12 mouse cellular contexts compared by ENCODE assay signal in the genomic region with DNA sequence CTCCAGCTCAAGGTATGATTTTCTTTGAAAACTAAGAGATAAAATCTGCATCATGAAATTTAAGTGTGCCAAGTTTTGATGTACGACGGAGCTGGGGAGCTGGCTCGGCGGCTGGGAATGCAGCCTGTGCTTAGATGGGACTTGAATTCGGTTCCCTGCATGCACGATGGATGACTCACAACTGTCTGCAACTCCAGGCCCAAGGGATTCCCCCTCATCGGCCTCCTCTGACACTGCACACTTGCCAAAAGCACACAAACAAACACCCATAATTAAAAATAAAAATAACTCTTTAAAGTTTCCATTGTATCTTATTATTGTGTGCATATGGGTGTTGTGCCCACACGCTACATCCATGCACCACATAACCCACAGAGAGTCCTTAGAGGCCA. TPM values are rescaled to one million over a fixed set of nuclear protein-coding genes. Genes with fewer than 3 reads are reported as not detected.
A peak's percentile ranks its signal among the peaks of the same experiment; 100 is the strongest.
DNase-seq lines count a peak whose midpoint lies in the region; ATAC-seq and TF ChIP-seq lines count a peak whose summit lies in the region.
"Had no signal": no experiment of that assay in that cellular context is flagged by ENCODE, and none has a peak within 500 bp of the region (broad histone marks: within the 10 kb centered on the region; RNA-seq: fewer than 3 reads in every experiment).

No protein-coding gene starts in this region.

- peaks cover 12% of the 10 kb centered on the region for H3K36me3 ChIP-seq in C2C12 (ENCODE audit: control insufficient read depth, insufficient read depth)
- peaks cover 16% of the 10 kb centered on the region for H3K36me3 ChIP-seq in heart, embryonic 14.5 days (ENCODE audit: control insufficient read depth, insufficient read depth, low read length)
- H3K36me3 ChIP-seq: midbrain, embryonic 15.5 days had no signal

- no peak for TF ChIP-seq CTCF in C2C12 (IDR thresholded peaks at IDR 0.05; ENCODE audit: control insufficient read depth, insufficient read depth, insufficient read length)

- no peak overlapping the region for H3K4me2 ChIP-seq in heart, embryonic 14.5 days (ENCODE audit: low read length)
- H3K4me2 ChIP-seq: midbrain, embryonic 15.5 days had no signal

- H3K79me3 ChIP-seq in C2C12 (ENCODE audit: low read depth), result peaks cover 47% of the 10 kb centered on the region

- H3K4me1 ChIP-seq in heart, embryonic 14.5 days (ENCODE audit: control insufficient read depth in 2 of 2, insufficient read depth in 2 of 2, low read length in 2 of 2), result peaks cover 57 to 86% of the 10 kb centered on the region in 2 experiments

- H3ac ChIP-seq in C2C12 (ENCODE audit: control insufficient read depth, insufficient read length, low read depth), result no peak overlapping the region

- DNase-seq in frontal cortex, adult 2 months (ENCODE audit: extremely low spot score in 1 of 2, low spot score in 1 of 2), result no peak
- DNase-seq in adrenal gland, postnatal 36 days, result peak; percentile 70 to 73
- no peak for DNase-seq in layer of hippocampus, postnatal 36 days
- no peak for DNase-seq in left cerebral cortex, postnatal 14 days (ENCODE audit: low spot score in 2 of 2)
- DNase-seq: kidney, adult 9 months; lung, adult 18-20 months had no signal

- 23% methylated on average over 8 of the region's 8 CpGs for WGBS in heart, embryonic 14.5 days

- no peak overlapping the region for H3K4me3 ChIP-seq in C2C12 (ENCODE audit: insufficient read depth, poor library complexity, severe bottlenecking)
- H3K4me3 ChIP-seq in heart, embryonic 14.5 days (ENCODE audit: control insufficient read depth in 1 of 2, insufficient read depth in 1 of 2, low read depth in 1 of 2, low read length in 2 of 2), result no peak overlapping the region
- H3K4me3 ChIP-seq: midbrain, embryonic 15.5 days had no signal

- no peaks in the 10 kb centered on the region for H3K9me3 ChIP-seq in heart, embryonic 14.5 days (ENCODE audit: control insufficient read depth, low read length)
- H3K9me3 ChIP-seq: midbrain, embryonic 15.5 days had no signal

- 0 out of 2 replicates have a peak, but pooled peaks have one; percentile 20 for ATAC-seq in frontal cortex, adult (ENCODE audit: low TSS enrichment)
- no peak for ATAC-seq in heart, embryonic 14.5 days (ENCODE audit: insufficient number of reproducible peaks, insufficient read depth, low FRiP score, low read depth)
- no peak for ATAC-seq in monocyte, adult 5-6 weeks (replicated peaks; ENCODE audit: insufficient number of reproducible peaks, low FRiP score, low TSS enrichment, poor library complexity, severe bottlenecking)
- ATAC-seq: midbrain, embryonic 15.5 days had no signal

- H3K9ac ChIP-seq in heart, embryonic 14.5 days (ENCODE audit: low read length), result no peak overlapping the region
- H3K9ac ChIP-seq: midbrain, embryonic 15.5 days had no signal

- H3K27me3 ChIP-seq in C2C12 (ENCODE audit: control insufficient read depth, insufficient read depth, insufficient read length), result no peaks in the 10 kb centered on the region
- H3K27me3 ChIP-seq in heart, embryonic 14.5 days (ENCODE audit: control insufficient read depth, insufficient read depth, low read length), result no peaks in the 10 kb centered on the region
- H3K27me3 ChIP-seq: midbrain, embryonic 15.5 days had no signal

- intact Hi-C loops in left cerebral cortex, postnatal 14 days (cut with DNase I), result no loop called here

- peak overlapping the region; percentile 0 to 33; a peak in 3 of 4 replicates for H3K27ac ChIP-seq in heart, embryonic 14.5 days (replicated peaks in 1 of 2; ENCODE audit: control insufficient read depth in 1 of 2, insufficient read depth in 1 of 2, low read depth in 2 of 2, low read length in 2 of 2)
- H3K27ac ChIP-seq: midbrain, embryonic 15.5 days had no signal

- peaks cover 85% of the 10 kb centered on the region for H3K79me2 ChIP-seq in C2C12 (ENCODE audit: control insufficient read depth, insufficient read depth)

TF ChIP-seq in C2C12, 6 proteins besides CTCF, POLR2A, EP300 and RAD21:
- TF ChIP-seq USF1 (IDR thresholded peaks at IDR 0.05; ENCODE audit: low read depth) (no peak), FOSL1 (IDR thresholded peaks at IDR 0.05; ENCODE audit: insufficient read depth, low read length, poor library complexity, severe bottlenecking) (peak; percentile 44)

RNA-seq across cellular contexts. Expression of a gene that starts 25.0 kb away (rescaled TPM):
- polyA plus RNA-seq in frontal cortex, adult 2 months (2012; rRNA removed), result 95.4 and 101 TPM in 2 replicates
- polyA plus RNA-seq in C2C12 (2012; fragmentation: generic; extraction: Trizol), result 51.6 TPM
- total RNA-seq in adrenal gland, postnatal 36 days (2021), result 10 to 100 TPM; 65.8 to 85.7 TPM
- 29.6 and 30.3 TPM in 2 replicates for polyA plus RNA-seq in heart, embryonic 14.5 days (2014; fragmentation: Nextera tagmentation; extraction: Ambion mirVana)
- total RNA-seq in layer of hippocampus, postnatal 36 days (2021), result 100 to 1,000 TPM; 100 TPM
- 100 to 1,000 TPM; 100 to 102 TPM for total RNA-seq in left cerebral cortex, postnatal 14 days (2021)
- 19.5 to 29.6 TPM (median 20.9 TPM) in 3 replicates for total RNA-seq in monocyte, adult 5-6 weeks (2017)

RNA-seq across cellular contexts. Expression of a gene that starts 53.2 kb away (rescaled TPM):
- 0.67 and 0.82 TPM in 2 replicates for polyA plus RNA-seq in frontal cortex, adult 2 months (2012; rRNA removed)
- not detected for polyA plus RNA-seq in C2C12 (2012; fragmentation: generic; extraction: Trizol)
- total RNA-seq in adrenal gland, postnatal 36 days (2021), result 10 to 100 TPM; 16.5 to 67.6 TPM
- polyA plus RNA-seq in heart, embryonic 14.5 days (2014; fragmentation: Nextera tagmentation; extraction: Ambion mirVana), result 7.6 and 8.6 TPM in 2 replicates
- total RNA-seq in layer of hippocampus, postnatal 36 days (2021), result not detected
- not detected for total RNA-seq in left cerebral cortex, postnatal 14 days (2021)
- not detected in 3 replicates for total RNA-seq in monocyte, adult 5-6 weeks (2017)
- total RNA-seq: left cerebral cortex, adult 8-10 months had no signal

Comparison
In these comparisons a context has a peak if more than half of its experiments do, and no peak if none do; other contexts are left out.
1. DNase-seq: peak in adrenal gland, postnatal 36 days (2 of 2); none in frontal cortex, adult 2 months (0 of 2), layer of hippocampus, postnatal 36 days (0 of 2) and left cerebral cortex, postnatal 14 days (0 of 2).
2. RNA of a gene that starts 53.2 kb away (total RNA-seq): 16.5 to 67.6 TPM in adrenal gland, postnatal 36 days; not detected in left cerebral cortex, postnatal 14 days, not detected in layer of hippocampus, postnatal 36 days and not detected in monocyte, adult 5-6 weeks; every median in the first group is over 10 times any median in the second.